Mouse (Mus musculus): ENCODE results near the gene Il23r.

The Il23r gene

DNA sequence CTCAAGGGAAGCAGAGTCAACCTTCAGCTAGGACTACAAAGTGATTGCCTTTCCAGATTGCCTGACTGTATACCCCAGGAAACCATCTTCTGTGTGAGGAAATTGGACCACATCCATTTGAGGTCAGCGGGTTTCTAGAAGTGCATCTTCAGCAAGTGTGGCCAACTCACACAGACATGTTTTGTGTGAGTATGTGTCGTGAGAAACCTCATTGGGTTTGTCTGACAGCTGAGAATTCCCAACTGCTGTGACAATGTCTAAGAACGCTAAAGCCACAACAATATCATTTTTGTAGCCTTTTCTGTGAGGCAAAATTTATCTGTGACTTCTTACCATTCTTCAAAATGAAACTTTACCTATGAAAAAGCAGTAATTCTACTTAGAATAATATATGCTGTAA is 59.8 kb downstream of the Il23r start:
- no peak for DNase-seq (ENCODE audit: low read depth)

- no peak for DNase-seq (ENCODE audit: low read depth)
Measured at GRCm38 (mm10) chr6:67421761-67422160, 69.9 kb downstream of the Il23r start.

GRCm38 (mm10) chr6:67416557-67416956 is 75.1 kb downstream of the Il23r start:
- DNase-seq (ENCODE audit: low read depth): no peak

- DNase-seq (ENCODE audit: low read depth): no peak
Measured at GRCm38 (mm10) chr6:67415276-67415675, 76.4 kb downstream of the Il23r start.

DNA sequence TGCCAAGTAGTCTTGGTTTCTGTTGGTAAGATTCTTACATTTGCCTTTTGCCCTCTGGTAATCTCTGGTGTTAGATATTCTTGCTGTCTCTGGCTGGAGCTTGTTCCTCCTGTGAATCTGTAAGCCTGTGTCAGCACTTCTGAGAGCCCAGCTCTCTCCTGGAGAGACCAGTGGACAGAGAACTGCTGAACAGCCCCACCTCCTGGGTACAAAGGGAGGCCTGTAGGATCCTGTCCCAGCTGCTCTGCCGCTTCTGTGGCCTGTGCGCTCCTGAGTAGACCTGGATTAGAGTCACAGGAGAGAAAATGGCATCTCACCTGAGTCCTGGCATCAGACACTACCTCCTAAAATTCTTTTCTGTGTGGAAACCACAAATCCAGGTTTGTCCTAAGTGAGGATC is 78.3 kb downstream of the Il23r start:
- no peak for DNase-seq (ENCODE audit: low read depth)

GRCm38 (mm10) chr6:67405281-67405682 is 86.4 kb downstream of the Il23r start:
- DNase-seq (ENCODE audit: low read depth): no peak

DNA sequence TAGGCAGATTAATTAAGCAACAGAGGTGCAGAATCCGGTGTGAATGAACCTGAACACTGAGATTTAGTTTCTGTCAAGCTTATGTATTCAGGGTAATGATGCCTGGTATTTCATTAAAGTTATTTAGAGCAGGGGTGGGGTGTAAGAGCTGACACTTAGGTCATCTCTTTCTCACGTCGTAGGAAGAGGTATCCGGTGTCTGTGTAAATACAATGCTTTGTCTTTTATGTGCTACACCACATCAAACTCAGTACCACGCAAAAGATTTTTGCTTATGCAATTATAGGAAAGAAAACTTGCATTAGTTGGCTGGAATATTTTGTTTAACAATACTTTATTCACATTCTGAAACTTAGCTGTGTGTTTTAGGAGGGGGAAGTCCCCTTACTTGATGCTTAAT is 92.1 kb downstream of the Il23r start:
- DNase-seq (ENCODE audit: low read depth): no peak

DNA sequence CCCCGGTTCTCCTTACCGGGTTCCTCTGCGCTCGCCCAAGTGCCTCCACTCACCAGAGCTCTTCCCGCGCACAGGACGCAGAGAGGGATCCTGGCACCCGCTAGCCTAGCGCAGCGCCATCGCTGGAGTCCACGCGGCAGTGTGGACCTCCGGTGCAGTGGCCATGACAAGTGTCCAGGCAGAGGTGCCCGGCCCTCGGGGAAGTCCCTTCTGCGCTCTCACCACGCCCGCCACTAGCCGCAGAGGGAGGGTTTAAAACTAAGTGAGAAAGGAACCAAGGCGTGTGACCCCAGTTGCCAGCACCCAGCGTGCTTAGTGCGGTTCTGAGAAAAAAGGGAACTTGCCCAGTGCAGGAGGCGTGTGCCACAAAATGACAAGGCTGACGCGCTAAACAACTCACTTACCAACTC is 115.7 kb downstream of the Il23r start, which contains the start of gene Il12rb2:
Il12rb2 (minus strand) TSS at position 207 of the 410 bp plus-strand sequence.
- DNase-seq (ENCODE audit: low read depth): peak; percentile 51

Data from c-Kit-positive CD71-negative TER-119-negative erythroid progenitor cells, embryonic 14.5 days (primary cell).